Mouse (Mus musculus) CH12.LX (cell line): Measurements from ENCODE around the gene Mn1. TPM values are rescaled to one million over a fixed set of nuclear protein-coding genes. Genes with fewer than 3 reads are reported as not detected.

ENCODE experiments used
- DNase-seq: peaks from one replicate; pipeline ENCODE4 v3.0.0-alpha.2; 2013; ENCODE audit errors: extremely low read depth
- H3K27ac ChIP-seq: 2 replicates; pipeline ENCODE4 v1.5.1; 2012; ENCODE audit warnings: low read depth, mild to moderate bottlenecking, control low read depth, moderate library complexity; ENCODE audit not compliant: insufficient read depth
- H3K27me3 ChIP-seq: replicated peaks from 2 replicates; pipeline ENCODE3; 2012; ENCODE audit warnings: inconsistent platforms
- H3K36me3 ChIP-seq, 2 experiments: replicated peaks in 1 of 2; 2 replicates each; pipeline versions ENCODE3 to v1.6.1; 2012; ENCODE audit warnings: inconsistent platforms in 1 of 2, low read length in 1 of 2, mild to moderate bottlenecking in 1 of 2, mixed read lengths in 1 of 2, moderate library complexity in 1 of 2; ENCODE audit not compliant: control insufficient read depth in 1 of 2, insufficient read depth in 1 of 2
- H3K4me1 ChIP-seq, 2 experiments: 2 replicates each; pipeline ENCODE4 v1.6.1; 2012; ENCODE audit warnings: inconsistent platforms in 1 of 2, moderate library complexity in 1 of 2; ENCODE audit not compliant: insufficient read depth in 2 of 2, control insufficient read depth in 1 of 2
- H3K4me2 ChIP-seq: 2 replicates; pipeline ENCODE4 v1.6.1; 2012; ENCODE audit warnings: low read depth, mild to moderate bottlenecking, control low read depth; ENCODE audit not compliant: poor library complexity, insufficient read depth, severe bottlenecking
- H3K4me3 ChIP-seq, 3 experiments: fragments of 150-350 bp in 1 of 3; sonication (generic) in 1 of 3; replicated peaks in 1 of 3; 2 replicates each; pipeline versions ENCODE3 to v1.5.1; 2011 to 2012; ENCODE audit warnings: low read depth in 2 of 3, low read length in 2 of 3, mild to moderate bottlenecking in 2 of 3, moderate library complexity in 2 of 3, control low read depth in 1 of 3, improper control_type of control experiment in 1 of 3, inconsistent platforms in 1 of 3, mixed read lengths in 1 of 3; ENCODE audit not compliant: poor library complexity in 1 of 3
- H3K79me2 ChIP-seq: replicated peaks from 2 replicates; pipeline ENCODE4 v1.6.1; 2012; ENCODE audit warnings: mild to moderate bottlenecking, moderate library complexity; ENCODE audit not compliant: control insufficient read depth, poor library complexity, insufficient read depth, severe bottlenecking; ENCODE audit errors: extremely low read depth
- H3K9ac ChIP-seq: 2 replicates; pipeline ENCODE4 v1.6.1; 2012; ENCODE audit warnings: low read depth, mild to moderate bottlenecking, control low read depth, moderate library complexity; ENCODE audit not compliant: insufficient read depth
- H3K9me3 ChIP-seq: replicated peaks from 2 replicates; pipeline ENCODE3; 2012; ENCODE audit warnings: low read length, inconsistent platforms, mixed read lengths
- BHLHE40 ChIP-seq: IDR thresholded peaks from 2 replicates; pipeline ENCODE4 v1.6.1; 2011; ENCODE audit warnings: mild to moderate bottlenecking, low read depth, low read length, improper control_type of control experiment
- CHD1 ChIP-seq: IDR thresholded peaks from 2 replicates; pipeline ENCODE4 v1.6.1; 2012; ENCODE audit warnings: low read depth, low read length, improper control_type of control experiment, inconsistent platforms
- CHD2 ChIP-seq: IDR thresholded peaks from 2 replicates; pipeline ENCODE4 v1.6.1; 2011; ENCODE audit warnings: low read length, improper control_type of control experiment
- EP300 ChIP-seq: IDR thresholded peaks from 2 replicates; pipeline ENCODE4 v1.6.1; 2011; ENCODE audit warnings: low read length, improper control_type of control experiment
- ETS1 ChIP-seq: conservative IDR thresholded peaks from 2 replicates; pipeline ENCODE4 v1.6.1; 2012; ENCODE audit warnings: low read depth, mild to moderate bottlenecking, inconsistent platforms, low read length, improper control_type of control experiment, moderate library complexity
- KAT2A ChIP-seq: IDR thresholded peaks from 2 replicates; pipeline ENCODE4 v1.6.1; 2012; ENCODE audit warnings: low read length, improper control_type of control experiment, inconsistent platforms; ENCODE audit not compliant: insufficient replicate concordance
- MAX ChIP-seq: IDR thresholded peaks from 2 replicates; pipeline ENCODE4 v1.6.1; 2011; ENCODE audit warnings: low read length, improper control_type of control experiment
- MAZ ChIP-seq: IDR thresholded peaks from 2 replicates; pipeline ENCODE4 v1.6.1; 2012; ENCODE audit warnings: low read depth, mild to moderate bottlenecking, inconsistent platforms, low read length, improper control_type of control experiment, moderate library complexity
- MXI1 ChIP-seq: IDR thresholded peaks from 2 replicates; pipeline ENCODE4 v1.6.1; 2011; ENCODE audit warnings: mild to moderate bottlenecking, low read depth, low read length, improper control_type of control experiment
- NRF1 ChIP-seq: IDR thresholded peaks from 2 replicates; pipeline ENCODE4 v1.6.1; 2014; ENCODE audit warnings: low read depth, mild to moderate bottlenecking, inconsistent platforms, low read length, improper control_type of control experiment, moderate library complexity
- POLR2A ChIP-seq: IDR thresholded peaks from 2 replicates; pipeline ENCODE4 v1.6.1; 2011; ENCODE audit warnings: low read depth, mild to moderate bottlenecking, improper control_type of control experiment, low read length
- SIN3A ChIP-seq: IDR thresholded peaks from 2 replicates; pipeline ENCODE4 v1.6.1; 2012; ENCODE audit warnings: low read length, improper control_type of control experiment, inconsistent platforms
- SMC3 ChIP-seq: IDR thresholded peaks from 2 replicates; pipeline ENCODE4 v1.6.1; 2011; ENCODE audit warnings: low read depth, low read length, improper control_type of control experiment
- USF1 ChIP-seq: IDR thresholded peaks from 2 replicates; pipeline ENCODE4 v1.6.1; 2014; ENCODE audit warnings: low read depth, mild to moderate bottlenecking, inconsistent platforms, low read length, improper control_type of control experiment
- USF2 ChIP-seq: conservative IDR thresholded peaks from 2 replicates; pipeline ENCODE4 v1.6.1; 2011; ENCODE audit warnings: low read depth, low read length, improper control_type of control experiment
- ZKSCAN1 ChIP-seq: IDR thresholded peaks from 2 replicates; pipeline ENCODE4 v1.6.1; 2012; ENCODE audit warnings: low read depth, inconsistent platforms, low read length, improper control_type of control experiment, borderline replicate concordance
- dilution Hi-C: fragments of 300-500 bp; cut with MboI; formaldehyde crosslinking; loops from 2 replicates; pipeline ENCODE4 v1.14.3; 2020; ENCODE audit warnings: low sequenced_read_pairs; ENCODE audit not compliant: extremely low pct_unique_long_range_greater_than_20kb, extremely low pct_ligation_motif_present
- in situ Hi-C: fragments of 300-500 bp; cut with MboI; formaldehyde crosslinking; loops from 3 replicates; pipeline ENCODE4 v1.14.3; 2019; ENCODE audit warnings: low sequenced_read_pairs, low pct_ligation_motif_present, low pct_unique_long_range_greater_than_20kb, mixed read lengths
- polyA plus RNA-seq: library from polyadenylated mRNA; unstranded; fragments of >175 nt; gene quantifications from 2 replicates; pipeline ENCODE4 v1.2.1, GENCODE M21; 2012; ENCODE audit warnings: low read depth; ENCODE audit not compliant: insufficient read length
- total RNA-seq, 2 experiments: library from RNA; depleted of rRNA; stranded (reverse); fragments of 300-350 nt in 1 of 2; fragments of >200 nt in 1 of 2; gene quantifications; 2 replicates each; pipeline ENCODE4 v1.2.3; 2012 to 2014

The Mn1 gene
- total and polyA plus RNA-seq, 3 experiments = not detected

- in situ Hi-C loops (no loop called here), dilution Hi-C loops (no loop called here)
- H3K27ac ChIP-seq = no peak overlapping the region
- TF ChIP-seq USF1 (no peak), MAZ (no peak), EP300 (no peak), MAX (no peak), KAT2A (no peak), CHD2 (no peak), POLR2A (no peak), BHLHE40 (no peak), SMC3 (no peak), MXI1 (no peak), NRF1 (no peak), SIN3A (no peak), ETS1 (no peak)
- no peak for DNase-seq
- no peak overlapping the region for H3K4me3 ChIP-seq
- no peaks in the 10 kb centered on the region for H3K4me1 ChIP-seq
- peaks cover 96% of the 10 kb centered on the region for H3K9me3 ChIP-seq
- no peaks in the 10 kb centered on the region for H3K79me2 ChIP-seq
- H3K27me3 ChIP-seq = no peaks in the 10 kb centered on the region
- no peaks in the 10 kb centered on the region for H3K36me3 ChIP-seq
- H3K9ac ChIP-seq = no peak overlapping the region
- H3K4me2 ChIP-seq = no peak overlapping the region
These were observed 27.2 kb downstream of the Mn1 start for GRCm38 (mm10) chr5:111444361-111444760.

GRCm38 (mm10) chr5:111446652-111447051 is 29.5 kb downstream of the Mn1 start:
- H3K9ac ChIP-seq = no peak overlapping the region
- in situ Hi-C loops (no loop called here), dilution Hi-C loops (no loop called here)
- H3K4me2 ChIP-seq = no peak overlapping the region
- no peak for DNase-seq
- H3K9me3 ChIP-seq = peaks cover 92% of the 10 kb centered on the region
- no peaks in the 10 kb centered on the region for H3K4me1 ChIP-seq
- no peaks in the 10 kb centered on the region for H3K79me2 ChIP-seq
- no peak overlapping the region for H3K27ac ChIP-seq
- no peak for TF ChIP-seq MAZ
- no peak for TF ChIP-seq ZKSCAN1
- TF ChIP-seq CHD1 = no peak
- no peak for TF ChIP-seq USF2
- H3K27me3 ChIP-seq = no peaks in the 10 kb centered on the region
- H3K36me3 ChIP-seq = no peaks in the 10 kb centered on the region
- no peak overlapping the region for H3K4me3 ChIP-seq

DNA sequence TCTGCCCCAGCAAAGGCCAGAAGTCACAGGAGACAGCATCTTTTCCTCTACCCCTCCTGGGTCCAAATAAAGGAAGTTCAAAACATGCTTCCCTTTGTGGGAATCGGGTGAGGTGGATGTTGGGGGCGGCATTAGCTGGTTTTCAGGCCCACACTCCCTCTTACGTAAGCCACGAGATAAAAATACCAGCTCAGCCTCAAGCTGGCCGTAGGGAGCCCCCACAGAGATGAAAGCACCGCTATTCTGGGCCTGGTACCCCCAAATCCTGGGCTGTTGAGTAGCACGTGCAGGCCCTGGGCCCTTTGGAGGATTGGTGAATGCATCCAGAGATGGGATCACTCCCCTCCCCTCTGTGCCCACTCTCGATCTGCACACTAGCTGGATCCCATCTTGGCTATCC is 32.5 kb downstream of the Mn1 start:
- H3K79me2 ChIP-seq = no peaks in the 10 kb centered on the region
- no peak overlapping the region for H3K9ac ChIP-seq
- in situ Hi-C loops = no loop called here
- no peaks in the 10 kb centered on the region for H3K27me3 ChIP-seq
- DNase-seq = no peak
- dilution Hi-C loops = no loop called here
- H3K4me3 ChIP-seq = no peak overlapping the region
- H3K9me3 ChIP-seq = peaks cover 93% of the 10 kb centered on the region
- H3K27ac ChIP-seq = no peak overlapping the region
- TF ChIP-seq USF1 = no peak
- H3K4me1 ChIP-seq = no peaks in the 10 kb centered on the region
- no peak overlapping the region for H3K4me2 ChIP-seq
- no peaks in the 10 kb centered on the region for H3K36me3 ChIP-seq
